Mouse (Mus musculus): Measurements from ENCODE around the gene Hmcn1.

DNA sequence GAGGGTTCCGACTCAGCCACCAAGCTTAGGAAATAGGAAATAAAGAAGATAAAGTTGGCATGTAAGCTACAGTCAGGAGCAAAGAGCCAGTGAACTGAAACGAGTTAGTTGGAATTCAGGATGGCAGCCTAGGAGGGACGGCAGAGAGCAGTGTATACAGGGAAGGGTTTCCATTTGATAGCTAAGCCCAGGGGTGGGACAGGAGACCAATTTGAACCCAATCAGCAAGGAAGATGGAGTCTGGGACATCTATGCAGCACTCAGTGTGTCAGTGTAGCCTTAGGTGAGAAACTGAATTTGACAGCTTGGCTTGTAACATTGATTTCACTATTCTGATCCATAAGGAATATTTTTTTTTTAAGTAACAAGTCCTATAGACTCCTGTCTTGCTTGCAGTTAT, 42.5 kb upstream of the Hmcn1 start:
- no peak for TF ChIP-seq GATA1 (IDR thresholded peaks at IDR 0.05; ENCODE audit: low read length)
- no peak for TF ChIP-seq TAL1 (IDR thresholded peaks at IDR 0.05; ENCODE audit: low read length)
